Mouse (Mus musculus) bone marrow, adult 2 months (tissue): ENCODE results near the gene Bcl7b.

Experiments
- CTCF ChIP-seq: fragments of 200-500 bp; IDR thresholded peaks from 2 replicates; pipeline ENCODE4 v1.5.1; 2011; ENCODE audit warnings: low read length, control low read depth; ENCODE audit not compliant: control insufficient read depth, insufficient read depth
- POLR2A ChIP-seq: fragments of 200-500 bp; IDR thresholded peaks from 2 replicates; pipeline ENCODE4 v1.6.1; 2011; ENCODE audit warnings: low read depth, mild to moderate bottlenecking, control low read depth, low read length, borderline replicate concordance; ENCODE audit not compliant: control insufficient read depth

DNA sequence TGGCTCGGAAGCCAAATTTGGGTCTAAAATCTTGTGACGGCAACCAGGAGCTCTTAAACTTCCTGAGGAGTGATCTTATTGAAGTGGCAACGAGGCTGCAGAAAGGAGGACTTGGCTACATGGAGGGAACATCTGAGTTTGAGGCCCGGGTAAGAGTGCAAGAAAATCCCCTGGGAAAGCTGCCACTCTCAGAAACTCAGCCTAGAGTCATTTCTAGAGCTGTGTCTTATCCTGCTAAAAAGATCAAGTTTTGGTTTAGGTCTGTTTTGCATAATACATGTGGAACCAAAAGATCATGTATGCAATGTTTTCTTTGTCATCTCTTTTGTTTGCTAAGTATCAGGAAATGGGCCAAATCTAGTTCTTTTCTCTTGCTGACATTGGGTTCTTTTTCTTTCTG, 62.1 kb downstream of the Bcl7b start:
- TF ChIP-seq CTCF, result no peak
- TF ChIP-seq POLR2A, result no peak
